Mouse (Mus musculus) CH12F3 (cell line): ENCODE measurements around the gene Hspd1.
"Not testable (repeated sequence)": the region's sequence is repeated elsewhere in the genome, so short reads cannot be mapped to it uniquely, and the experiment has no call there.

Experiments used
- in situ Hi-C: fragments of 300-500 bp; cut with MboI; formaldehyde crosslinking; loops from 2 replicates; pipeline ENCODE4 v1.14.3; 2020; ENCODE audit warnings: low sequenced_read_pairs

The Hspd1 gene

GRCm38 (mm10) chr1:55087932-55088610, at the start of gene Hspd1, which contains the start of gene Hspe1:
Gene Hspd1 (minus strand): TSS chr1:55088243.
Gene Hspe1 (plus strand): TSS chr1:55088132.
- in situ Hi-C loops = no loop called here

GRCm38 (mm10) chr1:55135846-55136245, 47.8 kb upstream of the Hspd1 start:
- in situ Hi-C loops = no loop called here

DNA sequence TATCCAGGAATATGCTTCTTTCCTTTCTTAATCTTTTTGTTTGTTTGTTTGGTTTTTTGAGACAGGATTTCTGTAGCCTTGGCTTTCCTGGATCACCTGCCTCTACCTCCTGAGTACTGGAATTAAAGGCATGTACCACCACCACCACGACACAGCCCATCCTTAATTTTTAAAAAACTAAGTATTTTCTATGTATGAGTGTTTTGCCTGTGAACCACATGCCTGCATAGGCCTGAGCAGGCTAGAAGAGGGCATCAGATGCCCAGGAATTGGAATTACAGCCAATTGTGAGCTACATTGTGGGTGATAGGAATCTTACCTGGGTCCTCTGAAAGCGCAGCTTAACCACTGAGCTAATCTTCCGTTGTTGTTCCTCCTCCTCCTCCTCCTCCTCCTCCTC, 46.3 kb upstream of the Hspd1 start:
- in situ Hi-C loops = no loop called here

- in situ Hi-C loops = no loop called here
These were observed 45.1 kb upstream of the Hspd1 start for GRCm38 (mm10) chr1:55133173-55133572.

- in situ Hi-C loops = no loop called here
These were observed 44.3 kb upstream of the Hspd1 start for GRCm38 (mm10) chr1:55132308-55132707.

GRCm38 (mm10) chr1:55131424-55132014, 43.5 kb upstream of the Hspd1 start:
- in situ Hi-C loops = no loop called here

GRCm38 (mm10) chr1:55130943-55131401, 42.9 kb upstream of the Hspd1 start, which contains the start of gene Mob4:
Gene Mob4 (plus strand): TSS chr1:55131231.
- in situ Hi-C loops = no loop called here

DNA sequence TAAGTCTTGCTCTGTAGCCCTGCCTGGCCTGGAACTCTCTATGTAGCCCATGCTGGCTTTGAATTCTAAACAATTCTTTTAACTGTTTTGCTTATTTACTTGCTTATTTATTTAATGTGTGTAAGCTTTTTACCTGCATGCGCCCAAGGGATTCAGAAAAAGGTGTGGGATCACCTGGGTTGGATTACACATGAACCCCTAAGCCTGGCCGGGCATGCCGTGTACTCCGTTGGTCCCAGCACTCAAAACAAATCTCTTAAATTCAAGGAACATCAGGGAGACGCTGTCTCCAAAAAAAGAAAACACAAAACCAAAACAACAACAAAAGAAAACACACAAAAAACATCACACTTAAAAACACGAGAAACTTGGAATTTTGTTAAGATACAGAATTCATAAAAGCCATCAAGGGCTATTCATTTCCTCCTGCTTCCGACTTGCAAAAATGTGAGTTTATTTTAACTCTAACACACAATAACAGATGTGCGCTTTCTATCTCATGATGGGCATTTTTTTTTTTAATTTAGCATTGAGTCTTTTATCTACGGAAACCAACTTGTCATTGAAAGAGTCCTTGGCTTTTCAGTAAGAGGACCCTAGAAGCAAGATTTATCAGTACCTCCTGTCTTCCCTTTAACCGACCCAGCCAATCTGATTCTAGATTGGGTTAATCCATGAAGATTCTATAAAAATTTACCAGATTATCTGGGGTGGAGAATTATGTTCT, 42.3 kb upstream of the Hspd1 start:
- in situ Hi-C loops = no loop called here

- in situ Hi-C loops = no loop called here
These were observed 41.7 kb upstream of the Hspd1 start for GRCm38 (mm10) chr1:55129716-55130115.

GRCm38 (mm10) chr1:55124136-55124535, 36.1 kb upstream of the Hspd1 start:
- in situ Hi-C loops = not testable (repeated sequence)

DNA sequence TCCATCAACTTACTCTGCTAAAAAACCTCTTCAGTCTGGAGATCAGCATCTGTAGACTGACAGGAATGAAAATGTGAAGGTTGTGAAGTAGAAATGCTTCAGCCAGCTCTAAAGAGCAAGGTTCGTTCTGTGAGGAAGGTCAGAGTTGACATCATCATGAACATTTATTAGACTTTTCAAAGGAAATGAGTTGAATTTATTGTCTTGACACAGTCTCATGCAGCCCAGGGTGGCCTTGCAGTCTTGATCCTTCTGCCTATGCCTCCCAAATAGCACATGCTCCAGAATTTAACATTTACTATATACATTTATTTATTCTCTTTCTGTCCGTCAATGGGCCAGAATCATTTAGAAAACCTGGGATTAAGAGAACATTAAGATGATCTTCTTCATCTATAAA, 35.5 kb upstream of the Hspd1 start:
- in situ Hi-C loops = no loop called here

- in situ Hi-C loops = no loop called here
These were observed 35.0 kb upstream of the Hspd1 start for GRCm38 (mm10) chr1:55123046-55123445.

GRCm38 (mm10) chr1:55109066-55109766, 21.2 kb upstream of the Hspd1 start:
- in situ Hi-C loops = no loop called here

GRCm38 (mm10) chr1:55108473-55108872, 20.4 kb upstream of the Hspd1 start:
- in situ Hi-C loops = no loop called here

GRCm38 (mm10) chr1:55107644-55108043, 19.6 kb upstream of the Hspd1 start:
- in situ Hi-C loops = no loop called here

DNA sequence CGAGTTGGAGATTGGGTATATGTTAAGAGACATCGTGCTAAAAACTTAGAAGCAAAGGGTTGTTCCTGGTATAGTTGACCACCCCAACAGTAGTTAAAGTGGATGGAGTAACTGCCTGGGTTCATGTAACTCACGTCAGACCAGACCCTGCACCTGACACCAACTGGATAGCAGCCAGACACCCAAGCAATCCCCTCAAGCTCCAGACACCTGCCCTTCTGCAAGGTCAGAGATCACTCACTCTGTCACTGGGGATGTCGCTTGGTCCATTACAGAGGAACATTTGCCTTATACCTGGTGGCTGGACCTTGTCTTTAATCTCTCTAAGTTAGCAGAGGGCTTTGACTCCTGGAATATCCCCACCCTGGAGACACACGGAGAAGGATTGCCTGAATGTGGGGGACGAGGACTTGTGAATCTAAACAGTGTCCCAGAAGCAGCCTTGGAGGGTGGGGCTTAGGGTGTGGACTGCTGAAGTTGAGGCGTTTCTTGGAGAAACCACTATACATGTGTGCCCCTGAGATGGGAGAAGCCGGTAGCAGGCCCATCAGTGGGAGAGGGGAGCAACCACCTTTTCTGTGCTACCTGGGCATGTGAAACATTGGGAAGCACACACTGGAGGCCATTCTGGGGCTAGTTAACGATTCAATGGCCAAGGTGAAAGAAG, 19.0 kb upstream of the Hspd1 start:
- in situ Hi-C loops = no loop called here

DNA sequence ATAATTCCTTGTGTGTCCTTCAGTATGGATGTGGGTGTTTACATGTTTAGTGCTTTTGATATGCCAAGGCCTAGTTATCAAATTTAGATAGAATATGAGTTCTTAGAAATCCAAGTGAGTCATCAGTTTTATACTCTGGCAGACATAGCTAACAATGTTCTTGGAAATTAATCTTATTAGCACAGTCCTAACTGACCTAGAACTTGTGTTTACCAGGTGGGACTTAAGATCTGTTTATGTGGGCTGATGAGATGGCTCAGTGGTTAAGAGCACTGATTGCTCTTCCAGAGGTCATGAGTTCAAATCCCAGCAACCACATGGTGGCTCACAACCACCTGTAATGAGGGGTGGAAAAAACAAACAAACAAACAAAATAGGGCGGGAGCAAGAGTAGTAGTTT, 4.4 kb upstream of the Hspd1 start:
- in situ Hi-C loops = no loop called here

DNA sequence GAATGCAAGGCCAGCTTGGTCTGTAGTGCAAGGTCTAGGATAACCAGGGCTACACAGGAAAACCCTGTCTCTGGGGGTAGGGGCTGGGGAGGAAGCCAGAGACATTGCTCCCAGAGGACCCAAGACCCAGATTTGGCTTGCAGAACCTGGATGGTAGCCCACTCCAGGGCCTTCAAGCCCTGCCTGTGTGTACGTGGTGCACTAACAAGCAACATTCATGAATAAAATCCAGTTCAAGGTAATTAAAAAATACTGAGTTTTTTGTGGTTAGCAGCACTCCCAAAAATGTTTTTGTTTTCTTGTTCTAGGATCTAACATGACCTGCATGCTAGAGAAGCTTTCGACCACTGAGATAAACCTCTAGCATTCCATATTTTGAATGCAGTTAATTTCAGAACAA, 4.0 kb upstream of the Hspd1 start:
- in situ Hi-C loops = no loop called here

GRCm38 (mm10) chr1:55089498-55090064, 1.5 kb upstream of the Hspd1 start:
- in situ Hi-C loops = no loop called here
